Mouse (Mus musculus): Measurements from ENCODE around the gene Susd5. TPM values are rescaled to one million over a fixed set of nuclear protein-coding genes. Genes with fewer than 3 reads are reported as not detected.

Susd5 gene
- polyA plus RNA-seq (2015; fragmentation: Nextera tagmentation; extraction: Ambion mirVana), result 0.04 TPM in 1 of 2 replicates, not detected in the other

DNA sequence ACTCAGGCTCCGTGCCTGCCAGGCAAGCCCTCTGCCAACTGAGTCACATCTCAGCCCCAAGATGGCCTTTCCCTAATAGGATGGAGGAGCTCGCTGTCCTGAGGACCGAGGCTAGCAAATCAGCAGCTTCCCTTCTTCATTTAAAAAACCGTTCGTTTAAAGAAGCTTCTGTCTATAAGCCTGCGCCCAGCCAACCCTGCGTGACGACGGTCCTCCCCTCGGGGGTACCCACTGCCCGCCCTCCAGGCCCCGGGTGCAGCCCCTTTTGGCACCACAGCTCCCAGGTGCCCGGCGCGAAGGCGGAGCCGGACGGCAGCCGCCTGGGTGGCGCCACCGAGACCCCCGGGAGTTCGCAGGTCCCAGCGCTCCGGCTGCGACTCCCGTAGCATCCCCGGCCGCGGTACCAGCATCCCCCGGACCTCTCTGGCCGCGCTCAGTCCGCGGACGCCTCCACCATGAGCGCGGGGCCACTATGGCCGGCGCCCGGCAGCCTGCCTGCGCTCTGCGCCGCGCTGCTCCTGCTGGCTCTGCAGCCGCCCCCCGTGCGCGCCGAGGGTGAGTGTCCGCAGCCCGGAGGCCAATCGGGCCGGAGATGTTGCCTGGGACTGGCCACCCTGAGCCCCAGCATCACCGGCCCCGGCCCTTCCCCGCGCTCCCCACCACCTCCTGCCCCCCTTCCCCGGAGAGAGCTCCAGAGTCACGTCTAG is at the start of gene Susd5:
Susd5 (plus strand) TSS at position 51 of the 707 bp plus-strand sequence.
- Histone ChIP-seq H3K4me3 (peak within 1 kb of the TSS; percentile 45), H3K36me3 (no peaks in the 10 kb centered on the region), H3K9me3 (no peaks in the 10 kb centered on the region), H3K27me3 (peaks cover 28% of the 10 kb centered on the region; the same call in 1 of the 2 replicates), H3K4me1 (peaks cover 8% of the 10 kb centered on the region), H3K4me2 (replicated peaks) (peak within 1 kb of the TSS; percentile 84), H3K9ac (replicated peaks) (peak within 1 kb of the TSS; percentile 41), H3K27ac (replicated peaks) (no peak within 1 kb of the TSS)
- peak; percentile 69 for ATAC-seq (replicated peaks)
- WGBS, result under 1% methylated on average over 50 of the region's 60 CpGs

DNA sequence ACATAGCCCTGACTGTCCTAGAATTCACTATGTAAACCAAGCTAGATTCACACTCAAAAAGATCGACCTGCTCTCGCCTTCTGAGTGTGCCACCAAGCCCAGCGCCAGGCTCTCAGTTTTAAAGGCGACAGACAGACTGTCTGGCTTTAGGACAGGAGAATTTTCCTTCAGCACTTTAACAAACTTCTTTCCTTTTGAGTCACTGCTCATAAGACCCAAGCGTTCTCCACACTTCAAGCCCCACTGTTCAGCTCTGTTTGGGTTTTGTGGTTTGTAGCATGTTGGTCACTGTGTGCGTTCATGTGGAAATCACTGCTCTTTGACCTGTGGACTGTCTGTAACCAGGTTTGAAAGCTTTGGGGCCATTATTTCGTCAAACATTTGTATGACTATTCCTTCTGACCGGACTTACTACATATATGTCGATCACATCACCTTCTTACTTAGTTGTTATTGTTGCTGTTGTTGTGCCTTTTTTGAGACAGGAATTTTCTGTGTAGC is 49.0 kb upstream of the Susd5 start:
- no peaks in the 10 kb centered on the region for H3K27me3 ChIP-seq
- H3K9ac ChIP-seq (replicated peaks), result no peak overlapping the region
- H3K36me3 ChIP-seq, result no peaks in the 10 kb centered on the region; the same call in 1 of the 2 replicates
- H3K27ac ChIP-seq (replicated peaks), result no peak overlapping the region
- no peaks in the 10 kb centered on the region for H3K9me3 ChIP-seq
- no peak for ATAC-seq (replicated peaks)
- no peak overlapping the region for H3K4me2 ChIP-seq (replicated peaks)
- no peak overlapping the region for H3K4me3 ChIP-seq
- H3K4me1 ChIP-seq, result no peaks in the 10 kb centered on the region
- 93% methylated on average over 9 of the region's 9 CpGs for WGBS

DNA sequence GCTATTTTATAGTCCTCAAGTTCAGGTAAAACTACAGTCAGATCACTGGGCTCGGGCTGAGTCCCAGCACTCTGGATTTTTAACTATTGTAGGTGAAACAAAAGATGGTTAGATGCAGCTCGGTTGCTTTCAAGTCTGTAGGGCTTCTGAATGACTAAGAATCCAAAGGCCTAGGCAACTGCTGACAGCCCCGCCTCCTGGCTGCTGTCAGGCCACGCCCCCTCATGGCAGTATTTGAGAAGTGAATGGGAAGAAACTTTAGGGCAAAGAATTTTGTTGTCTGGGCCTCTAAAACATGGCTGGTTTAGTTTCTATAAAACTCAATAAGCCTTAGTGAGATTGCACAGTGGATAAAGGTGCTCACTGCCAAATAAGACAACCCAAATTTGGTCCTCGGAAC is 47.4 kb upstream of the Susd5 start:
- no peak overlapping the region for H3K4me3 ChIP-seq

DNA sequence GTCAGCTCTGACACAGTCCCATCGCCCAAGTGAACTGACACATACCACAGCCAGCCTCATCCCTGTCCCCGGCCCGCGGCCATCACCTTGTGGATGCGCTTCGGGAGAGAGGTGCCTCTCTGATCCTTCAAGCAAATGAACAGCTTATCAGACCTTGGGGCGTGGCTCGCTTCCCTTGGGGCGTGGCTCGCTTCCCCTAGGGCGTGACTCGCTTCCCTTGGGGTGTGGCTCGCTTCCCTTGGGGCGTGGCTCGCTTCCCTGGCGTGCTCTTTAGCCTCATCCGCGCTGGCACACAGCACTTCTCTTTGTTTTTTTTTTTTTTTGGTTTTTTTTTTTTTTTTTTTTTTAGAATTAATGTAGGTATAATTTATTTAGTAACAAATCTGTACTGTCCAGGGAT is 45.7 kb upstream of the Susd5 start:
- H3K27me3 ChIP-seq, result no peaks in the 10 kb centered on the region
- ATAC-seq (replicated peaks), result no peak
- no peaks in the 10 kb centered on the region; the same call in 1 of the 2 replicates for H3K36me3 ChIP-seq
- no peak overlapping the region for H3K4me2 ChIP-seq (replicated peaks)
- no peak overlapping the region for H3K27ac ChIP-seq (replicated peaks)
- no peaks in the 10 kb centered on the region for H3K9me3 ChIP-seq
- H3K9ac ChIP-seq (replicated peaks), result no peak overlapping the region
- H3K4me1 ChIP-seq, result no peaks in the 10 kb centered on the region
- no peak overlapping the region for H3K4me3 ChIP-seq
- WGBS, result 80% methylated on average over 18 of the region's 18 CpGs

More for the DNA sequence above, 47.4 kb upstream of the Susd5 start:
- Histone ChIP-seq H3K9me3 (no peaks in the 10 kb centered on the region), H3K36me3 (no peaks in the 10 kb centered on the region; the same call in 1 of the 2 replicates), H3K27me3 (no peaks in the 10 kb centered on the region), H3K4me2 (replicated peaks) (no peak overlapping the region), H3K4me1 (no peaks in the 10 kb centered on the region), H3K9ac (replicated peaks) (no peak overlapping the region), H3K27ac (replicated peaks) (no peak overlapping the region)
- 33% methylated on average over 5 of the region's 5 CpGs for WGBS
- no peak for ATAC-seq (replicated peaks)

DNA sequence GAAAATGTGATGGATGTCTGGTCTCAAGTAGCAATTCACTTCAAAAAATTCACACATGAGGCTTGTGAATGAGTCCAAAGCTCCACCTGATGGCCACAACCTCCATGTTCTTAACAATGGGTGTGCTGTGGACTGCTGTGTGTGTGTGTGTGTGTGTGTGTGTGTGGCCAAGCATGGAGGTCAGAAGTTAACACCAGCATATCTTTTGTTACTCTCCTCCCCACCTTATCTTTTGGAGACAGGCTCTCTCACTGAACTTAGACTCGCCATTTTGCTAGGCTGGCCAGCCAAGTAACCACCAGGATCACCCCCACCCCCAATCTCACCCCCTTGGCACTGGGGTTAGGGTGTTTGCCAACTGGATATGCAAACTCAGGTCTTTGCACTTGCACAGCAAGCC is 42.9 kb upstream of the Susd5 start:
- Histone ChIP-seq H3K4me1 (no peaks in the 10 kb centered on the region), H3K27ac (replicated peaks) (no peak overlapping the region), H3K4me3 (no peak overlapping the region), H3K27me3 (no peaks in the 10 kb centered on the region), H3K36me3 (no peaks in the 10 kb centered on the region; the same call in 1 of the 2 replicates), H3K4me2 (replicated peaks) (no peak overlapping the region), H3K9ac (replicated peaks) (no peak overlapping the region), H3K9me3 (0 out of 2 replicates have a peak, but pooled peaks cover 2% of the 10 kb centered on the region)
- no peak for ATAC-seq (replicated peaks)
- WGBS, result 88% methylated on average over 1 of the region's 1 CpGs

DNA sequence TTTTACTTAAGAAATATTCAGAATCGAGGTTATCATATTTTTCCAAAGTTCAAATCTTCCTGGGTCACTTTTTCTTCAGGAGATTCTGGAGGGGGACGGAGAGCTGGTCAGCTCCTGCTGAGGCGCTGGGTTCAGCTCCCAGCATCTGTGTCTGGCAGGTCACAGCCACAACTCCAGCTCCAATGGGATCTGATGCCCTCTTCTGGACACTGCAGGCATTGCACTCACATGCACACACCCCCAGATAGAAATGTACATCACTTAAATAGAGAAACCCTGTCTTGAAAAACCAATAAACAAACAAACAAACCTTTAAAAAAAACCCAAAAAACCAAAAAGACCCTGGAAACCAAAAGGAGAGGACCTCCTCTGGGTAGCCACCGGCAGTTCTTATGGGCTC is 41.2 kb upstream of the Susd5 start:
- WGBS, result 90% methylated on average over 4 of the region's 4 CpGs
- no peaks in the 10 kb centered on the region for H3K27me3 ChIP-seq

DNA sequence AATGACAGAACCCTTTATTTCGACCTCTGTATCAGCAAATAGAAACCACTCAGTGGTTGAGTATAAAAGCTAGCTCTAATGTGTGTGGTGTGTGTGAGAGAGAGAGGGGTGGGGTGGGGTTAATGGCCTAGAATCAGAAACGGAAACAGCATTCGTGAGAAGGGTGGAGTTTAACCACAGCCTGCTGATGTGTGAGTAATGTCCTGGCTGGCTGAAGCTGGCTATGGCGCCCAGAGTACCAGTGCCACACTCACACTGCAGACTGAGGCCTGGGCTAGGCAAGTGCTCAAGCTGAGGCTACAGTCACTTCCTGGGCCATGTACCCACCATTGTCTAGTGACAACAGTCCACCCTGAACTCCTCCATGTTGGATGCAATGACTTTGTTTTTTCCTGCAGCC is 40.5 kb upstream of the Susd5 start:
- no peak for ATAC-seq (replicated peaks)
- Histone ChIP-seq H3K4me1 (no peaks in the 10 kb centered on the region), H3K27me3 (no peaks in the 10 kb centered on the region), H3K9ac (replicated peaks) (no peak overlapping the region), H3K4me3 (no peak overlapping the region), H3K9me3 (0 out of 2 replicates have a peak, but pooled peaks cover 2% of the 10 kb centered on the region), H3K4me2 (replicated peaks) (no peak overlapping the region), H3K36me3 (no peaks in the 10 kb centered on the region; the same call in 1 of the 2 replicates), H3K27ac (replicated peaks) (no peak overlapping the region)
- WGBS, result 81% methylated on average over 4 of the region's 4 CpGs

More for the DNA sequence above, 41.2 kb upstream of the Susd5 start:
- H3K9ac ChIP-seq (replicated peaks), result no peak overlapping the region
- H3K4me3 ChIP-seq, result no peak overlapping the region
- no peak for ATAC-seq (replicated peaks)
- H3K9me3 ChIP-seq, result 0 out of 2 replicates have a peak, but pooled peaks cover 2% of the 10 kb centered on the region
- H3K4me2 ChIP-seq (replicated peaks), result no peak overlapping the region
- no peaks in the 10 kb centered on the region; the same call in 1 of the 2 replicates for H3K36me3 ChIP-seq
- H3K27ac ChIP-seq (replicated peaks), result no peak overlapping the region
- H3K4me1 ChIP-seq, result no peaks in the 10 kb centered on the region

DNA sequence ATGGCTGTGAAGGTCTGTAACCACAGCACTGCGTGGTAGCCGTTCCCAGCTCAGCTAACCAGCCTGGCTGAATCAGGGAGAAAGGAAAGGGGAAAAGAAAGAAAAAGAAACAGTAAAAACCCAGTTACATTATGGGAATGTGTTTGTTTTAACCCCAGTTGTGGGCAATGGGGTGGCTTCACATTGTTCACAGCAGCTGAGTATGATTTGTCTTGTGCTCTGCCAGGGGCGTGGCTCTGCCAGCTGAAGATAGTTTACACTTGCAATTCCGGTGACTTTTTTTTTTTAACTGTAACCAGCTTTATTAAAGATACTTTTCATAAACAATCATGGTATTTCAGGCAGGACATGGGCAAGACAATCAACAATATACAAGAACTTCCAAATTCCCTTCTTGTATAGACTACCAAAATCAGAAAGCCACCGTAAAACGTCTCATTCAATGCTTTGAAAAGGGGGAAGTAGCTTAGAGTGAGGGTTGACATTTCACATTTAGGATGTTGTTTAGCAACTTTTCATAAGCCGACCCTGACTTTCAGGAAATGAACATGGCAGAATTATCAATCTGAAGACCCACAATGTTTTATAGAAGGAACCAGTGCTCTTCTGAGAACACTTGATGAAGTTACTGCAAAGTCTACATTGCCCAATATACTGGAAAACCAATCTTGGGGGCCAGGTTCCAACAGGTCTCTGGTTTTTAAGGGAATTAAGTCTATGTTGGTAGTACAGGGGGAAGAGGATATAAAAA is 37.8 kb upstream of the Susd5 start:
- no peaks in the 10 kb centered on the region for H3K27me3 ChIP-seq
- H3K27ac ChIP-seq (replicated peaks), result no peak overlapping the region
- no peaks in the 10 kb centered on the region for H3K4me1 ChIP-seq
- H3K9me3 ChIP-seq, result 0 out of 2 replicates have a peak, but pooled peaks cover 2% of the 10 kb centered on the region
- no peaks in the 10 kb centered on the region for H3K36me3 ChIP-seq
- WGBS, result 94% methylated on average over 7 of the region's 7 CpGs
- H3K9ac ChIP-seq (replicated peaks), result no peak overlapping the region
- ATAC-seq (replicated peaks), result no peak
- H3K4me2 ChIP-seq (replicated peaks), result no peak overlapping the region
- H3K4me3 ChIP-seq, result no peak overlapping the region

DNA sequence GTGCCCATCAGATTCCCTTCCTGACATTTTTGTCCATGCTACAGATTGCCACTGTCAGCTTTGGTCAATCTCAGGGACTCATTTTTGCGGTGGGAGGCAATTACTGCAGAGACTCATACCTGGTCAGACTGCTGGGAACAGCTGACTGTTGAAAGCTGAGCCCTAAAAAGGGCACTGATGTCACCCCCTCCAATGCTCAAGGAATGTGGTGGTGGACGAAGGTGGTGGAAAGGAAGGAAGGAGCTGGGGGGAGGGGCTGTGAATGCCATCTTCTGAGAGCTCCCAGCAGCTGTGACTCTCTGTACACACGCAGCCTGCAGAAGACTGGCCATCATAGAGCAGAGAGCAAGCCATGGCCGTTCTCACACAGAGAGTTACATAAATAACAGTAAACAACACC is 34.8 kb upstream of the Susd5 start:
- Histone ChIP-seq H3K9ac (replicated peaks) (no peak overlapping the region), H3K9me3 (0 out of 2 replicates have a peak, but pooled peaks cover 2% of the 10 kb centered on the region), H3K27me3 (no peaks in the 10 kb centered on the region), H3K36me3 (no peaks in the 10 kb centered on the region), H3K27ac (replicated peaks) (no peak overlapping the region), H3K4me2 (replicated peaks) (no peak overlapping the region), H3K4me1 (peaks cover 14% of the 10 kb centered on the region), H3K4me3 (no peak overlapping the region)
- ATAC-seq (replicated peaks), result no peak
- 84% methylated on average over 4 of the region's 4 CpGs for WGBS

DNA sequence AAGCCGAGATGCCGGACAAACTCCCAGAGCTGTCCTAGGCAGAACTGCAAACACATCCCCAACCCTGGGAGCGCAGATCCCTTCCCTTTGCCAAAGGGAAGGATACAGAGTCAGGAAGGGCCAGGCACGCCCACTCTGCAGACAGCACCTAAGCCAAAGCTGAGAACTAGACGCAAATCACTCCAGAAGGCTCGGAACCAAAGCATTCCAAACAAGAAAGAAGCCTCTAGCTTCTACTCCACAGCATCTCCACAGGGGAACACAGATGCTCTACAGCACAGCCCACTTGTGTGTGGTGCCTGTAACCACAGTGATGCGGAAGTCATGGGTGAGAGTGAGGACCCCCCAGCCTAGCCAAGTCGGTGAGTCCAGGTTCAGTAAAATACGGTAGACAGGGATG is 31.8 kb upstream of the Susd5 start:
- Histone ChIP-seq H3K27ac (replicated peaks) (no peak overlapping the region), H3K4me1 (peaks cover 14% of the 10 kb centered on the region), H3K4me2 (replicated peaks) (peak overlapping the region; percentile 71), H3K4me3 (peak overlapping the region; percentile 64; the same call in 1 of the 2 replicates), H3K9me3 (no peaks in the 10 kb centered on the region), H3K9ac (replicated peaks) (0 out of 2 replicates have a peak overlapping the region, but pooled peaks have one; percentile 13), H3K36me3 (no peaks in the 10 kb centered on the region), H3K27me3 (no peaks in the 10 kb centered on the region)
- ATAC-seq (replicated peaks), result no peak
- 65% methylated on average over 9 of the region's 9 CpGs for WGBS

DNA sequence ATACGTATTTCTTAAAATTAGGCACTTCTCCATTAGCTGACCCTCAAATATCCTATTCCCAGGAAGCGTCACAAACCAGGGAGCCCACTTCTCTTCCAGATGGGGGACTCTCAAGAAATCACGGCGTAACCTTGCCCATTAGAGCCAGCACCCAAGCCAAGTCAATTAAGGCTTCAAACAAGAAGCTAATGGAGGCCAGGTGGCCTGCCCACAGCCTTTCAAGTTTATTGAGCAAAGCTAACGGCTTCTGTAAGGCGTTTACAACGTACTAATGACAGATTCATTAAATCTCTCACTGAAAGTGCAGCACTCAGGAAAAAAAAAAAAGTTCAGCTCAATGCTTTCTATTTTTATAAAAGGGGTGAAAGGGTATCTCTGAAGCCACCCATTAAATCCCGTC is 31.1 kb upstream of the Susd5 start:
- Histone ChIP-seq H3K4me3 (peak overlapping the region; percentile 64), H3K4me1 (peaks cover 14% of the 10 kb centered on the region), H3K9ac (replicated peaks) (peak overlapping the region; percentile 77), H3K36me3 (no peaks in the 10 kb centered on the region), H3K4me2 (replicated peaks) (peak overlapping the region; percentile 71), H3K27me3 (no peaks in the 10 kb centered on the region), H3K27ac (replicated peaks) (peak overlapping the region; percentile 81), H3K9me3 (no peaks in the 10 kb centered on the region)
- WGBS, result 10% methylated on average over 8 of the region's 8 CpGs
- no peak for ATAC-seq (replicated peaks)

All from forebrain, embryonic 15.5 days (tissue).